Comparison of ENCODE assay signal across 11 mouse cellular contexts in the genomic region with DNA sequence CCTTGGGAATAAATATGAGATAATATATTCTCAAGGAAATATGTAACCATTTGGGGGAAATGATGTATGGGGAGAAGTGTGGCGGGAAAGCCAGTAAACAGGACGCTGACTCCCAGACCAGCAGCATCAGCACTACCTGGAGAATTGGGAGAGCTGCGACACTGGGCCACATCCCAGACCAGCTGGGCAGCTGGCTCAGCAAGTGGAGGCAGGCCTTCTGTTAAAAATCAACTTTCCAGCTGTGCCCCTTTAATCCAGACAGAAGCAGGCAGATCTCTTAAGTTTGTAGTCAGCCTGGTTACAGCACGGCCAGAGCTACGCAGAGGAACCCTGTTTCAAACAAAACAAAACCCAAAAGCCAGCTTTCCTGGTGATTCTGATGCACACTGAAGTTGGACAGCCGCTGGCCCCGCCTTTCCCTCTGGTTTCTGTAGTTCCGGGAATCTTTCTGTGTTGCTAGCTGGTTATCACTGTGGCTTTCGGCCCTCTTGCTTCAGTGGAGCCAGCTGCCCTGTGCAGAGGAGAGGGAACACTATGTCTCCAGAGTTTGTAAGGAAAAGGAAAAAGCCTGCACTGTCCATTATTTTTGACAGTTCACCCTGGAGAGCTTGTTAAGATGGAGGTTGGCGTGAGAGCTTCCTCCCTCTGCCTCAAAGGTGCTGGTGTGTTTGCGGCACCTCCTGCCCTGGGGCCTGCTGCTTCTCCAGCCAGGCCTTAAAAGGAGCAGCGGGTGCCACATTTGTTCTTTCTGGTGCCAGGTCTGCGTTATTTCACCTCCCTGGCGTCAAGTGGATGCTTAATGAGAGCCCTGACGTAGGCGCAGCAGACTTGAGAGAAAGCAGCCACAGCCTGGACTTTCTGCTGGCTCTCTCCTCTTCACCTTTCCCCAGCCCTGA. TPM values are rescaled to one million over a fixed set of nuclear protein-coding genes. Genes with fewer than 3 reads are reported as not detected.
DNase-seq lines count a peak whose midpoint lies in the region; ATAC-seq and TF ChIP-seq lines count a peak whose summit lies in the region.
"Had no signal": no experiment of that assay in that cellular context is flagged by ENCODE, and none has a peak within 500 bp of the region (broad histone marks: within the 10 kb centered on the region; RNA-seq: fewer than 3 reads in every experiment).

No protein-coding gene starts in this region.

- H3K4me3 ChIP-seq in testis, adult 2 months (ENCODE audit: control insufficient read depth, low read depth, low read length), result no peak overlapping the region
- no peak overlapping the region for H3K4me3 ChIP-seq in neural tube, embryonic 15.5 days (replicated peaks)
- H3K4me3 ChIP-seq: hindbrain, embryonic 15.5 days; myocyte had no signal

- TF ChIP-seq CTCF in testis, adult 2 months (IDR thresholded peaks at IDR 0.05; ENCODE audit: control insufficient read depth, insufficient read depth, insufficient replicate concordance, low read depth, low read length), result no peak

- H3K9me3 ChIP-seq in neural tube, embryonic 15.5 days (replicated peaks), result no peaks in the 10 kb centered on the region
- H3K9me3 ChIP-seq: hindbrain, embryonic 15.5 days had no signal

- 66% methylated on average over 16 of the region's 16 CpGs for WGBS in neural tube, embryonic 15.5 days

- ATAC-seq in neural tube, embryonic 15.5 days (ENCODE audit: low FRiP score), result no peak

- no peak overlapping the region for H3K9ac ChIP-seq in neural tube, embryonic 15.5 days (replicated peaks)
- H3K9ac ChIP-seq: hindbrain, embryonic 15.5 days had no signal

- TF ChIP-seq POLR2A in testis, adult 2 months (IDR thresholded peaks at IDR 0.05; ENCODE audit: control insufficient read depth, low read depth, low read length), result no peak

- DNase-seq in cerebellum, postnatal 25 days, result peak; percentile 10 to 16
- no peak for DNase-seq in cerebellum, postnatal 4 days (ENCODE audit: low spot score in 2 of 2)
- no peak for DNase-seq in testis, postnatal 14 days (ENCODE audit: low spot score)
- peak; percentile 64 for DNase-seq in liver
- no peak for DNase-seq in embryo, embryonic 10.5 days (ENCODE audit: low spot score)
- no peak for DNase-seq in urinary bladder, postnatal 14 days (ENCODE audit: low spot score)
- DNase-seq: spleen, adult 18-20 months had no signal

- H3K27ac ChIP-seq in testis, adult 2 months (ENCODE audit: control insufficient read depth, insufficient read depth, low read depth, low read length), result peak overlapping the region; percentile 76
- no peak overlapping the region for H3K27ac ChIP-seq in neural tube, embryonic 15.5 days (replicated peaks)
- H3K27ac ChIP-seq: hindbrain, embryonic 15.5 days had no signal

- peaks cover 3% of the 10 kb centered on the region for H3K4me1 ChIP-seq in testis, adult 2 months (ENCODE audit: control insufficient read depth, insufficient read depth, low read length)
- H3K4me1 ChIP-seq in neural tube, embryonic 15.5 days, result peaks cover 39% of the 10 kb centered on the region

- no peaks in the 10 kb centered on the region; the same call in 1 of the 2 replicates for H3K36me3 ChIP-seq in testis, adult 2 months (ENCODE audit: control insufficient read depth, insufficient read depth, low read length)
- H3K36me3 ChIP-seq in neural tube, embryonic 15.5 days, result no peaks in the 10 kb centered on the region; the same call in 1 of the 2 replicates
- H3K36me3 ChIP-seq: hindbrain, embryonic 15.5 days had no signal

- no peaks in the 10 kb centered on the region for H3K27me3 ChIP-seq in testis, adult 2 months (ENCODE audit: control insufficient read depth, insufficient read depth, low read length)
- no peaks in the 10 kb centered on the region for H3K27me3 ChIP-seq in neural tube, embryonic 15.5 days (replicated peaks)
- H3K27me3 ChIP-seq: hindbrain, embryonic 15.5 days had no signal

- H3K4me2 ChIP-seq in neural tube, embryonic 15.5 days, result no peak overlapping the region
- H3K4me2 ChIP-seq: hindbrain, embryonic 15.5 days had no signal

RNA-seq across cellular contexts. Expression of gene Inafm2, which starts 6.6 kb away (rescaled TPM):
- polyA plus RNA-seq in testis, adult 2 months (2012; rRNA removed), result 12.6 and 13.4 TPM in 2 replicates
- 22.0 and 23.5 TPM in 2 replicates for polyA plus RNA-seq in neural tube, embryonic 15.5 days (2015; fragmentation: Nextera tagmentation; extraction: Ambion mirVana)

RNA-seq across cellular contexts. Expression of gene Ccdc9b, which starts 10.3 kb away (rescaled TPM):
- polyA plus RNA-seq in testis, adult 2 months (2012; rRNA removed), result 0.80 and 0.85 TPM in 2 replicates
- polyA plus RNA-seq in neural tube, embryonic 15.5 days (2015; fragmentation: Nextera tagmentation; extraction: Ambion mirVana), result 0.97 and 1.2 TPM in 2 replicates

RNA-seq across cellular contexts. Expression of gene Phgr1, which starts 20.4 kb away (rescaled TPM):
- polyA plus RNA-seq in testis, adult 2 months (2012; rRNA removed), result 0.49 and 1.1 TPM in 2 replicates
- 1.2 TPM in 1 of 2 replicates, not detected in the other for polyA plus RNA-seq in neural tube, embryonic 15.5 days (2015; fragmentation: Nextera tagmentation; extraction: Ambion mirVana)
- polyA plus RNA-seq: hindbrain, embryonic 15.5 days; myocyte had no signal

RNA-seq across cellular contexts. Expression of gene Plcb2, which starts 23.9 kb away (rescaled TPM):
- 17.6 and 17.9 TPM in 2 replicates for polyA plus RNA-seq in testis, adult 2 months (2012; rRNA removed)
- 1.0 and 2.2 TPM in 2 replicates for polyA plus RNA-seq in neural tube, embryonic 15.5 days (2015; fragmentation: Nextera tagmentation; extraction: Ambion mirVana)
- polyA plus RNA-seq: myocyte had no signal

RNA-seq across cellular contexts. Expression of gene Disp2, which starts 27.4 kb away (rescaled TPM):
- 0.28 and 0.77 TPM in 2 replicates for polyA plus RNA-seq in testis, adult 2 months (2012; rRNA removed)
- 65.4 and 75.6 TPM in 2 replicates for polyA plus RNA-seq in neural tube, embryonic 15.5 days (2015; fragmentation: Nextera tagmentation; extraction: Ambion mirVana)

Comparison
In these comparisons a context has a peak if more than half of its experiments do, and no peak if none do; other contexts are left out.
1. DNase-seq: peak in cerebellum, postnatal 25 days (2 of 2) and liver (single experiment); none in cerebellum, postnatal 4 days (0 of 2), testis, postnatal 14 days (single experiment), embryo, embryonic 10.5 days (single experiment) and urinary bladder, postnatal 14 days (single experiment).